Comparison of ENCODE assay signal across 7 mouse cellular contexts in genomic region chr8:84774473-84774911, GRCm38 (mm10). TPM values are rescaled to one million over a fixed set of nuclear protein-coding genes. Genes with fewer than 3 reads are reported as not detected.
DNase-seq lines count a peak whose midpoint lies in the region; ATAC-seq lines count a peak whose summit lies in the region.

No protein-coding gene starts in this region.

- peak overlapping the region; percentile 31; the same call in 1 of the 2 replicates for H3K4me3 ChIP-seq in neural tube, embryonic 13.5 days

- peak; percentile 73 for ATAC-seq in neural tube, embryonic 13.5 days (ENCODE audit: low read depth)
- no peak for ATAC-seq in inflammation-experienced regulatory T-cells, adult 6 months

- peak overlapping the region; percentile 55 for H3K4me2 ChIP-seq in neural tube, embryonic 13.5 days

- H3K27ac ChIP-seq in neural tube, embryonic 13.5 days (replicated peaks), result peak overlapping the region; percentile 93

- H3K36me3 ChIP-seq in neural tube, embryonic 13.5 days, result no peaks in the 10 kb centered on the region

- H3K27me3 ChIP-seq in neural tube, embryonic 13.5 days, result peaks cover 90% of the 10 kb centered on the region

- no peak overlapping the region for H3K9ac ChIP-seq in neural tube, embryonic 13.5 days

- peak; percentile 14 for DNase-seq in thymus, postnatal 25 days
- DNase-seq in thymus, postnatal 14 days, result no peak
- DNase-seq in cerebellum, postnatal 25 days, result peak; percentile 72 to 74
- DNase-seq in heart, adult 8-10 months (ENCODE audit: low spot score), result peak; percentile 58
- DNase-seq in kidney, postnatal 14 days, result peak; percentile 55

- no peaks in the 10 kb centered on the region for H3K9me3 ChIP-seq in neural tube, embryonic 13.5 days

- WGBS in neural tube, embryonic 13.5 days, result 3% methylated on average over 10 of the region's 10 CpGs

- peaks cover 83% of the 10 kb centered on the region for H3K4me1 ChIP-seq in neural tube, embryonic 13.5 days (replicated peaks)

RNA-seq across cellular contexts. Expression of gene Nfix, which starts 25.7 kb away (rescaled TPM):
- total RNA-seq in heart, adult 8-10 months (2022), result 100 to 1,000 TPM; 288 to 356 (median 295) TPM
- 28.7 and 34.4 TPM in 2 replicates for polyA plus RNA-seq in neural tube, embryonic 13.5 days (2015; fragmentation: Nextera tagmentation; extraction: Ambion mirVana)
- 1 to 10 TPM in 2 of 3 experiments, under 1 TPM in 1; 0.92 to 6.3 (median 3.1) TPM for polyA plus RNA-seq in inflammation-experienced regulatory T-cells, adult 6 months (2017; shearing (Covaris generic))

RNA-seq across cellular contexts. Expression of gene Dand5, which starts 48.1 kb away (rescaled TPM):
- total RNA-seq in heart, adult 8-10 months (2022), result 10 to 100 TPM; 10.3 to 13.2 (median 12.0) TPM
- 12.3 and 12.8 TPM in 2 replicates for polyA plus RNA-seq in neural tube, embryonic 13.5 days (2015; fragmentation: Nextera tagmentation; extraction: Ambion mirVana)
- 1 to 10 TPM; 4.7 to 5.6 (median 5.4) TPM for polyA plus RNA-seq in inflammation-experienced regulatory T-cells, adult 6 months (2017; shearing (Covaris generic))

RNA-seq across cellular contexts. Expression of gene G430095P16Rik, which starts 51.7 kb away (rescaled TPM):
- total RNA-seq in heart, adult 8-10 months (2022), result under 1 TPM in 1 of 4 experiments, not detected in 3; 0.66 TPM
- 1.4 and 2.2 TPM in 2 replicates for polyA plus RNA-seq in neural tube, embryonic 13.5 days (2015; fragmentation: Nextera tagmentation; extraction: Ambion mirVana)
- 10 to 100 TPM; 11.7 to 25.0 (median 21.7) TPM for polyA plus RNA-seq in inflammation-experienced regulatory T-cells, adult 6 months (2017; shearing (Covaris generic))

RNA-seq across cellular contexts. Expression of gene Gadd45gip1, which starts 56.8 kb away (rescaled TPM):
- total RNA-seq in heart, adult 8-10 months (2022), result 10 to 100 TPM; 31.0 to 34.9 (median 33.1) TPM
- 35.1 and 39.8 TPM in 2 replicates for polyA plus RNA-seq in neural tube, embryonic 13.5 days (2015; fragmentation: Nextera tagmentation; extraction: Ambion mirVana)
- polyA plus RNA-seq in inflammation-experienced regulatory T-cells, adult 6 months (2017; shearing (Covaris generic)), result 10 to 100 TPM; 14.6 to 16.7 (median 16.1) TPM
